Mouse (Mus musculus) lung, embryonic 14.5 days (tissue): Measurements from ENCODE around the gene Eef1akmt1. TPM values are rescaled to one million over a fixed set of nuclear protein-coding genes. Genes with fewer than 3 reads are reported as not detected.

ENCODE experiments used
- ATAC-seq: fragments of 200-750 bp; cut with Nextera tagmentation; 2 replicates; pipeline ENCODE4 v1.8.0; 2017; ENCODE audit warnings: mild to moderate bottlenecking, moderate TSS enrichment, moderate library complexity; ENCODE audit not compliant: insufficient read depth
- DNase-seq: peaks from one replicate; pipeline ENCODE4 v3.0.0-alpha.2; 2015
- H3K27ac ChIP-seq: fragments of 300-500 bp; sonication (generic); 2 replicates; pipeline ENCODE4 v1.5.1; 2014; ENCODE audit warnings: low read depth, mild to moderate bottlenecking, moderate library complexity
- H3K27me3 ChIP-seq: fragments of 300-500 bp; sonication (generic); 2 replicates; pipeline ENCODE4 v1.6.1; 2014; ENCODE audit warnings: low read length, control low read depth; ENCODE audit not compliant: insufficient read depth
- H3K36me3 ChIP-seq: fragments of 300-500 bp; sonication (generic); 2 replicates; pipeline ENCODE4 v1.6.1; 2014; ENCODE audit warnings: control low read depth; ENCODE audit not compliant: insufficient read depth
- H3K4me1 ChIP-seq: fragments of 300-500 bp; sonication (generic); 2 replicates; pipeline ENCODE4 v1.6.1; 2014; ENCODE audit warnings: antibody characterized with exemption, control low read depth; ENCODE audit not compliant: insufficient read depth
- H3K4me2 ChIP-seq: fragments of 300-500 bp; sonication (generic); 2 replicates; pipeline ENCODE4 v1.6.1; 2014; ENCODE audit warnings: mild to moderate bottlenecking
- H3K4me3 ChIP-seq: fragments of 300-500 bp; sonication (generic); 2 replicates; pipeline ENCODE4 v1.5.1; 2014; ENCODE audit warnings: low read depth, low read length
- H3K9ac ChIP-seq: fragments of 300-500 bp; sonication (generic); 2 replicates; pipeline ENCODE4 v1.6.1; 2014
- H3K9me3 ChIP-seq: fragments of 300-500 bp; sonication (generic); 2 replicates; pipeline ENCODE4 v1.6.1; 2016; ENCODE audit warnings: low read depth, low read length, control low read depth
- CTCF ChIP-seq: IDR thresholded peaks from 2 replicates; pipeline ENCODE4 v1.5.1; 2016; ENCODE audit warnings: antibody characterized with exemption, low read depth
- WGBS: fragments of 180-500 bp; shearing (Covaris S2); extraction: QIAGEN DNeasy Blood & Tissue Kit; methylation state at CpG from one replicate; pipeline ENCODE4 v1.1.7; 2014; 5-methylcytosine and 5-hydroxymethylcytosine counted together
- polyA plus RNA-seq: library from polyadenylated mRNA; unstranded; fragments of >200 nt; fragmentation: Nextera tagmentation; extraction: Ambion mirVana; gene quantifications from 2 replicates; pipeline ENCODE4 v1.2.1, GENCODE M21; 2014

Gene Eef1akmt1
- polyA plus RNA-seq, 1 experiment from 2014 or later = 122 TPM

GRCm38 (mm10) chr14:57529786-57530515 lies 41.5 kb downstream of the Eef1akmt1 start:
- ATAC-seq (no peak), DNase-seq (no peak)
- H3K27ac ChIP-seq = no peak overlapping the region
- H3K4me2 ChIP-seq = no peak overlapping the region
- no peaks in the 10 kb centered on the region for H3K36me3 ChIP-seq
- H3K4me3 ChIP-seq = no peak overlapping the region
- peaks cover 2% of the 10 kb centered on the region; the same call in 1 of the 2 replicates for H3K27me3 ChIP-seq
- 58% methylated on average over 5 of the region's 5 CpGs for whole genome bisulfite sequencing
- no peak for TF ChIP-seq CTCF
- no peaks in the 10 kb centered on the region for H3K9me3 ChIP-seq
- no peak overlapping the region for H3K9ac ChIP-seq
- H3K4me1 ChIP-seq = peaks cover 9% of the 10 kb centered on the region

GRCm38 (mm10) chr14:57529086-57529785 lies 42.2 kb downstream of the Eef1akmt1 start:
- ATAC-seq = no peak

DNA sequence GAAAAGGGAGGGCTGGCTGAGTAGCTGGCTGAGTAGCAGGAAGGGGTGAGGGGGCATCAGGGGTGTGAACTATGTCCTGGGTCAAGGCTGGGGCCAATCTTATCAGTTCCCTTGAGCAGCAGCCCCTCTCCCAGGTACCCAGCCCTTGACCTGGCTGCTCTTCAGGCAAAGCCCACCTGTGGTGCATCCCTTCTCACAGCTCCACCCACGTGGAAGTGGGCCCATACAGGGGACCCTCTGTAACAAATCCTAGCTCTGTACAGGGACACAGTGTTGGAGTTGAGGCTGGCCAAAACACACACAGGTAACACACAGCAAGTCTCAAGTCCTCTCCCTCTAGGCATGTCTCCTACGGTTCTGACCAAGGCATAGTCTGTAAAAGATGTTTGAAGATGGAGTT lies 43.8 kb downstream of the Eef1akmt1 start:
- H3K4me2 ChIP-seq = no peak overlapping the region
- no peaks in the 10 kb centered on the region for H3K4me1 ChIP-seq
- no peak overlapping the region for H3K27ac ChIP-seq
- WGBS = 27% methylated on average over 2 of the region's 2 CpGs
- no peak for TF ChIP-seq CTCF
- no peak for DNase-seq
- ATAC-seq = no peak
- H3K9me3 ChIP-seq = no peaks in the 10 kb centered on the region
- 0 out of 2 replicates have a peak, but pooled peaks cover 2% of the 10 kb centered on the region for H3K27me3 ChIP-seq
- no peak overlapping the region for H3K9ac ChIP-seq
- no peak overlapping the region for H3K4me3 ChIP-seq
- H3K36me3 ChIP-seq = no peaks in the 10 kb centered on the region

More at GRCm38 (mm10) chr14:57529086-57529785, 42.2 kb downstream of the Eef1akmt1 start:
- DNase-seq = no peak
- H3K27ac ChIP-seq = no peak overlapping the region
- H3K4me3 ChIP-seq = no peak overlapping the region
- no peak overlapping the region for H3K4me2 ChIP-seq
- peaks cover 4% of the 10 kb centered on the region; the same call in 1 of the 2 replicates for H3K27me3 ChIP-seq
- TF ChIP-seq CTCF = no peak
- no peaks in the 10 kb centered on the region for H3K9me3 ChIP-seq
- WGBS = 51% methylated on average over 10 of the region's 10 CpGs
- H3K36me3 ChIP-seq = no peaks in the 10 kb centered on the region
- no peak overlapping the region for H3K9ac ChIP-seq
- H3K4me1 ChIP-seq = peaks cover 2% of the 10 kb centered on the region

- no peak for DNase-seq
- ATAC-seq = no peak
- no peak for TF ChIP-seq CTCF
- 45% methylated on average over 6 of the region's 7 CpGs for WGBS
- Histone ChIP-seq H3K27me3 (0 out of 2 replicates have a peak, but pooled peaks cover 2% of the 10 kb centered on the region), H3K9ac (no peak overlapping the region), H3K4me1 (no peaks in the 10 kb centered on the region), H3K9me3 (no peaks in the 10 kb centered on the region), H3K36me3 (no peaks in the 10 kb centered on the region), H3K4me2 (no peak overlapping the region), H3K4me3 (no peak overlapping the region), H3K27ac (no peak overlapping the region)
Observed at GRCm38 (mm10) chr14:57527122-57527521, 44.3 kb downstream of the Eef1akmt1 start.

- Histone ChIP-seq H3K27me3 (0 out of 2 replicates have a peak, but pooled peaks cover 2% of the 10 kb centered on the region), H3K27ac (no peak overlapping the region), H3K9me3 (no peaks in the 10 kb centered on the region), H3K4me1 (no peaks in the 10 kb centered on the region), H3K36me3 (no peaks in the 10 kb centered on the region; the same call in 1 of the 2 replicates), H3K9ac (no peak overlapping the region), H3K4me3 (peak overlapping the region; percentile 69), H3K4me2 (peak overlapping the region; percentile 75)
- ATAC-seq = peak; percentile 8; the same call in 1 of the 2 replicates
- WGBS = 46% methylated on average over 10 of the region's 10 CpGs
- no peak for DNase-seq
- TF ChIP-seq CTCF = no peak
Observed at GRCm38 (mm10) chr14:57526050-57526623, 45.3 kb downstream of the Eef1akmt1 start.

DNA sequence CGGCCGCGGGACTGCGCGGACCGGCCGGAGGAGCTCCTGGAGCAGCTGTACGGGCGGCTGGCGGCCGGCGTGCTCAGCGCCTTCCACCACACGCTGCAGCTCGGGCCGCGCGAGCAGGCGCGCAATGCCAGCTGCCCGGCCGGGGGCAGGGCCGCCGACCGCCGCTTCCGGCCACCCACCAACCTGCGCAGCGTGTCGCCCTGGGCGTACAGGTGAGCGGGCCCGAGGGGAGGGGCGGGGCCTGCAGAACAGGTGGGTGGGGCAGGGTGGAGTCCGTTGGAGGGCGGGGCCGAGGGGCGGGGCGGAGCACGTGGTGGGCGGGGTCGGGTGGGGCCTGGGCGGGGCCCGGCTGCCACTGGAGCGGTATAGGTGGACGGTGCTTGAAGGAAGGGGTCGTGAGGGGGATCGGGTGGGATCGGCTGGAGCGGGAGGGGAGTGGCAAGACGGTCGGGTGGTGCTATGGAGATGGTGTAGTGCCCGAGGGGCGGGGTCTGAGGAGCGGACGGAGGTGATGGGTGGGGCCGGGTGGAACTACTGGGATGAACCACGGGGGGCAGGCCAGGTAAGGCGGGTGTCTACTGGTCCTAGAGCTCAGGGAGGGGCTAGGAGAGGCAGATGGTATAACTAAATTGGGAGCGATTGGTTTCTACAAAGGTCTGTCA lies 45.9 kb downstream of the Eef1akmt1 start:
- H3K4me3 ChIP-seq = peak overlapping the region; percentile 69
- H3K4me2 ChIP-seq = peak overlapping the region; percentile 75
- peak overlapping the region; percentile 74 for H3K9ac ChIP-seq
- 0 out of 2 replicates have a peak, but pooled peaks cover 2% of the 10 kb centered on the region for H3K27me3 ChIP-seq
- H3K27ac ChIP-seq = peak overlapping the region; percentile 82
- WGBS = 2% methylated on average over 55 of the region's 60 CpGs
- no peaks in the 10 kb centered on the region for H3K9me3 ChIP-seq
- ATAC-seq (peak; percentile 89), DNase-seq (peak; percentile 71)
- peak; percentile 42; the same call in 1 of the 2 replicates for TF ChIP-seq CTCF
- no peaks in the 10 kb centered on the region for H3K4me1 ChIP-seq
- H3K36me3 ChIP-seq = no peaks in the 10 kb centered on the region; the same call in 1 of the 2 replicates
